Mouse (Mus musculus): ENCODE results near the gene Gm340. TPM values are rescaled to one million over a fixed set of nuclear protein-coding genes. Genes with fewer than 3 reads are reported as not detected.

Gene Gm340
- total and polyA plus RNA-seq, 3 experiments: 3.3 to 5.3 (median 4.5) TPM

DNA sequence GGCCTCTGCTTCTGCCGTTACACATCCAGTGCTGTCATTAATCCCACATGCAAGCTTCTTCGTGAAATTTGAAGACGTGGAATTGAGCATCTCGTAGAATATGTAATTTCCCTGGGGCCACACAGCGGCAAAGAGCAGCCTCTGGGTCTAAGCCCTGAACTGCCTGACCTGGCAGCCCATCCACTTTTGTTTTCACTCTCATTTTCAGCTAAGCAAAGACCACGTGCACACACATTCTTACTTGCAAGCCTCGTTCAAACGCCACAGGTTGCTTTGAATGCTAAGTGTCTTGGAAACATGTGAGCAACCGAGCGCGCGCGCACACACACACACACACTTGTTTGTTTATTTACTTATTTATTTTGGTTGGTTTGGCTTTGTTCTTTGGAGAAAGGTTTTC is 34.9 kb downstream of the Gm340 start (continued):
- no peak for TF ChIP-seq ZNF384 (IDR thresholded peaks at IDR 0.05; ENCODE audit: low read depth, low read length)
- no peak for TF ChIP-seq MEF2A (IDR thresholded peaks at IDR 0.05; ENCODE audit: borderline replicate concordance, low read depth, low read length)
- TF ChIP-seq KAT2A (IDR thresholded peaks at IDR 0.05; ENCODE audit: insufficient replicate concordance, low read length): no peak
- no peak; the same call in 1 of the 2 replicates for TF ChIP-seq IRF4 (IDR thresholded peaks at IDR 0.05; ENCODE audit: low read depth, low read length)
- 0 out of 2 replicates have a peak, but pooled peaks have one; percentile 52 for TF ChIP-seq MAZ (IDR thresholded peaks at IDR 0.05; ENCODE audit: low read depth, low read length)
- TF ChIP-seq PAX5 (IDR thresholded peaks at IDR 0.05; ENCODE audit: low read length): no peak
- TF ChIP-seq EP300 (IDR thresholded peaks at IDR 0.05; ENCODE audit: low read length): peak; percentile 38; the same call in 1 of the 2 replicates
- no peak for TF ChIP-seq NELFE (IDR thresholded peaks at IDR 0.05; ENCODE audit: low read depth, low read length)
- TF ChIP-seq MAFK (IDR thresholded peaks at IDR 0.05; ENCODE audit: insufficient replicate concordance, low read length): no peak
- no peak for TF ChIP-seq JUN (IDR thresholded peaks at IDR 0.05; ENCODE audit: insufficient read depth, low read depth, low read length)
- TF ChIP-seq ZKSCAN1 (IDR thresholded peaks at IDR 0.05; ENCODE audit: borderline replicate concordance, low read depth, low read length): no peak
- TF ChIP-seq MXI1 (IDR thresholded peaks at IDR 0.05; ENCODE audit: low read depth, low read length): peak; percentile 87
- TF ChIP-seq POLR2A (IDR thresholded peaks at IDR 0.05; ENCODE audit: low read depth, low read length): 0 out of 2 replicates have a peak, but pooled peaks have one; percentile 31
- 0 out of 2 replicates have a peak, but pooled peaks have one; percentile 34 for TF ChIP-seq TCF12 (IDR thresholded peaks at IDR 0.05; ENCODE audit: low read depth, low read length)
- TF ChIP-seq JUND (conservative IDR thresholded peaks at IDR 0.05; ENCODE audit: low read depth, low read length): no peak
- no peak for TF ChIP-seq TBP (conservative IDR thresholded peaks at IDR 0.05; ENCODE audit: low read depth, low read length)
- no peak for TF ChIP-seq GABPA (IDR thresholded peaks at IDR 0.05; ENCODE audit: insufficient replicate concordance, low read depth, low read length)

DNA sequence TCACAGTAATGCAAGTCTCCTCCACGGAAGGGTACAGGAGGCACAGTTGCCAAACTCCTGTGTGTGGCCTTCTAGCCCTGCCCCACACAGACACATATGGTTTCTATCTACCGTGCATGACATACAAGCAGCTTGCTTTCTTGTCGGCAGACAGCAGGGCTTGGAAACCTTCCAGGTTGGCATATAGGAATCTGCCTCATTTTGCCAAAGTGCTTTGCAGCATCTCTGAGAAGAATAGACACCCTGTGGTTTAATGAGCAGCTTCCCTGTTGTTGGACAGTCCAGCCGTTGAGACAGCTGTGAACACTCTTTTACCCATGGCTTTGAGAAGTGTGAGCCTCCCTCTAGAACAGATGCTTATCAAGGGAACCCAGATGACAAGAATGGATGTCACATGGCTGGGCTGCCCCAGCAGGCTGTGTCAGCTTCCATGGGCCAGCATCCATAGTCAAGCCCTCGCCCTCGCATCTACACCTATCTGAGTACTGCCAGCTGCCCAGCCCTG is 36.0 kb downstream of the Gm340 start:
- no peaks in the 10 kb centered on the region for H3K9me3 ChIP-seq (replicated peaks; ENCODE audit: low read length)
- H3K4me2 ChIP-seq (ENCODE audit: insufficient read depth, low read depth, poor library complexity, severe bottlenecking): no peak overlapping the region
- TF ChIP-seq MYC (IDR thresholded peaks at IDR 0.05; ENCODE audit: low read depth, low read length): no peak
- no peak for TF ChIP-seq CHD2 (IDR thresholded peaks at IDR 0.05; ENCODE audit: low read length)
- no peak for TF ChIP-seq RAD21 (IDR thresholded peaks at IDR 0.05; ENCODE audit: low read depth, low read length)
- no peak for TF ChIP-seq POLR2AphosphoS2 (IDR thresholded peaks at IDR 0.05; ENCODE audit: low read depth, low read length)
- TF ChIP-seq E2F4 (IDR thresholded peaks at IDR 0.05; ENCODE audit: insufficient replicate concordance, low read depth, low read length): no peak
- TF ChIP-seq SMC3 (IDR thresholded peaks at IDR 0.05; ENCODE audit: low read depth, low read length): no peak
- no peak for TF ChIP-seq MAFK (IDR thresholded peaks at IDR 0.05; ENCODE audit: insufficient replicate concordance, low read length)
- TF ChIP-seq NRF1 (IDR thresholded peaks at IDR 0.05; ENCODE audit: low read depth, low read length): no peak
- in situ Hi-C loops (cut with MboI; ENCODE audit: low pct_ligation_motif_present, low pct_unique_long_range_greater_than_20kb, low sequenced_read_pairs) (no loop called here), dilution Hi-C loops (cut with MboI; ENCODE audit: extremely low pct_ligation_motif_present, extremely low pct_unique_long_range_greater_than_20kb, low sequenced_read_pairs) (no loop called here)
- peaks cover 24 to 60% of the 10 kb centered on the region in 2 experiments for H3K4me1 ChIP-seq (ENCODE audit: control insufficient read depth in 1 of 2, insufficient read depth in 2 of 2)
- no peak overlapping the region for H3K9ac ChIP-seq (ENCODE audit: insufficient read depth, low read depth)
- no peak for DNase-seq (ENCODE audit: extremely low read depth)
- no peaks in the 10 kb centered on the region for H3K79me2 ChIP-seq (replicated peaks; ENCODE audit: control insufficient read depth, extremely low read depth, insufficient read depth, poor library complexity, severe bottlenecking)
- no peak overlapping the region for H3K4me3 ChIP-seq (replicated peaks in 1 of 3; ENCODE audit: low read depth in 2 of 3, low read length in 2 of 3, poor library complexity in 1 of 3)
- no peak overlapping the region for H3K27ac ChIP-seq (ENCODE audit: insufficient read depth, low read depth)
- no peaks in the 10 kb centered on the region for H3K36me3 ChIP-seq (replicated peaks in 1 of 2; ENCODE audit: control insufficient read depth in 1 of 2, insufficient read depth in 1 of 2, low read length in 1 of 2)
- H3K27me3 ChIP-seq (replicated peaks): peaks cover 7% of the 10 kb centered on the region
